Comparison of ENCODE assay signal across 9 mouse cellular contexts in the genomic region with DNA sequence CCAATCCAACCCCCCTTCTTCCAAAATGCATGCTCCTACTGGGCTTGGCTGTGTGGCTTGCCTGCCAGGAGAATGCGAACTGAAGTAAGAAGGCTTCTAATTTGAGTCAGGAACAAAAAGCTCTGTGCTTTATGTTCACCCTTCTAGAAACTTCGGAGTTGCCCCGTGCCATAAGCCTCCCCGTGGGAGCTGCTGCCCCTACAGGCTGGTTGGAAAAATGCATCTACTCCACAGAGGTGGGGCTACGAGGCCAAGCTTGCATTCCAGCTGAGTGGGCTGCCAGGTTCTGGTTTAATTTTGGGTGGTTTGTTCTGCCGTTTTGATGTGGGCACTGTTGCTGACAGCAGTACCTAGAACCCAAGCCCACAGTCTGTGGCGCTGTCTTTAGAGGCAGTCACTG. TPM values are rescaled to one million over a fixed set of nuclear protein-coding genes. Genes with fewer than 3 reads are reported as not detected.
DNase-seq lines count a peak whose midpoint lies in the region; ATAC-seq and TF ChIP-seq lines count a peak whose summit lies in the region.
"Had no signal": no experiment of that assay in that cellular context is flagged by ENCODE, and none has a peak within 500 bp of the region (broad histone marks: within the 10 kb centered on the region; RNA-seq: fewer than 3 reads in every experiment).

No protein-coding gene starts in this region.

- no peak overlapping the region for H3K27ac ChIP-seq in cerebellum, adult 2 months (ENCODE audit: insufficient read depth, low read length)
- H3K27ac ChIP-seq in liver, adult 2 months (replicated peaks; ENCODE audit: insufficient read depth, low read depth, low read length) = no peak overlapping the region
- H3K27ac ChIP-seq in hindbrain, embryonic 16.5 days (ENCODE audit: low read depth, low read length) = no peak overlapping the region
- H3K27ac ChIP-seq: limb, embryonic 15.5 days had no signal

- TF ChIP-seq CTCF in cerebellum, adult 2 months (IDR thresholded peaks at IDR 0.05; ENCODE audit: borderline replicate concordance, insufficient read depth, low read depth, low read length) = peak; percentile 63; the same call in 1 of the 2 replicates
- TF ChIP-seq CTCF in liver, adult 2 months (IDR thresholded peaks at IDR 0.05; ENCODE audit: low read depth, low read length) = peak; percentile 59

- no peak overlapping the region for H3K4me3 ChIP-seq in cerebellum, adult 2 months (replicated peaks; ENCODE audit: insufficient read depth, low read depth, low read length)
- H3K4me3 ChIP-seq in liver, adult 2 months (ENCODE audit: insufficient read depth, low read depth, low read length) = no peak overlapping the region
- H3K4me3 ChIP-seq in hindbrain, embryonic 16.5 days (ENCODE audit: low read length) = no peak overlapping the region
- H3K4me3 ChIP-seq: limb, embryonic 15.5 days had no signal

- H3K79me2 ChIP-seq in liver, adult 2 months (ENCODE audit: control insufficient read depth, insufficient read depth, low read length) = no peaks in the 10 kb centered on the region

- H3K4me2 ChIP-seq in hindbrain, embryonic 16.5 days (ENCODE audit: low read length) = no peak overlapping the region
- H3K4me2 ChIP-seq: limb, embryonic 15.5 days had no signal

- H3K36me3 ChIP-seq in liver, adult 2 months (ENCODE audit: control insufficient read depth, insufficient read depth, low read length) = no peaks in the 10 kb centered on the region
- no peaks in the 10 kb centered on the region for H3K36me3 ChIP-seq in hindbrain, embryonic 16.5 days (ENCODE audit: control insufficient read depth, insufficient read depth, low read length)
- H3K36me3 ChIP-seq: limb, embryonic 15.5 days had no signal

- DNase-seq in cerebellum, adult 2 months = peak; percentile 28 to 30
- DNase-seq in liver, adult 2 months (ENCODE audit: extremely low read depth, low read depth, low spot score) = no peak
- DNase-seq in liver = no peak
- peak; percentile 73 for DNase-seq in adrenal gland, postnatal 14 days
- DNase-seq in gastrocnemius, postnatal 25 days = peak; percentile 42

- no peak for ATAC-seq in cerebellum, adult (ENCODE audit: insufficient number of reproducible peaks, low FRiP score, low TSS enrichment)
- ATAC-seq in megakaryocyte-erythroid progenitor cell, adult 5-6 weeks (replicated peaks; ENCODE audit: low FRiP score, low TSS enrichment, poor library complexity, severe bottlenecking) = peak; percentile 76; the same call in 1 of the 2 replicates
- ATAC-seq in hindbrain, embryonic 16.5 days = no peak

- no peak overlapping the region for H3K9ac ChIP-seq in liver, adult 2 months (ENCODE audit: low read depth, low read length)
- no peak overlapping the region for H3K9ac ChIP-seq in hindbrain, embryonic 16.5 days (ENCODE audit: low read depth, low read length)
- H3K9ac ChIP-seq: limb, embryonic 15.5 days had no signal

- H3K4me1 ChIP-seq in cerebellum, adult 2 months (ENCODE audit: control insufficient read depth, insufficient read depth, low read length) = no peaks in the 10 kb centered on the region
- no peaks in the 10 kb centered on the region for H3K4me1 ChIP-seq in liver, adult 2 months (ENCODE audit: control insufficient read depth, insufficient read depth, low read length)
- no peaks in the 10 kb centered on the region for H3K4me1 ChIP-seq in hindbrain, embryonic 16.5 days (ENCODE audit: control insufficient read depth, insufficient read depth, low read depth, low read length)

- no peak for TF ChIP-seq POLR2A in cerebellum, adult 2 months (IDR thresholded peaks at IDR 0.05; ENCODE audit: borderline replicate concordance, insufficient read depth, low read length)
- TF ChIP-seq POLR2A in liver, adult 2 months (IDR thresholded peaks at IDR 0.05; ENCODE audit: extremely low read depth, insufficient read depth, low read length) = no peak

- H3K9me3 ChIP-seq in hindbrain, embryonic 16.5 days (ENCODE audit: control insufficient read depth, low read length) = no peaks in the 10 kb centered on the region
- H3K9me3 ChIP-seq: limb, embryonic 15.5 days had no signal

- no peaks in the 10 kb centered on the region for H3K27me3 ChIP-seq in cerebellum, adult 2 months (ENCODE audit: control insufficient read depth, insufficient read depth, low read length)
- no peaks in the 10 kb centered on the region for H3K27me3 ChIP-seq in liver, adult 2 months (ENCODE audit: control insufficient read depth, insufficient read depth, low read length)
- H3K27me3 ChIP-seq in hindbrain, embryonic 16.5 days (replicated peaks; ENCODE audit: control insufficient read depth, insufficient read depth, low read length) = no peaks in the 10 kb centered on the region
- H3K27me3 ChIP-seq: limb, embryonic 15.5 days had no signal

- WGBS in cerebellum, adult 2 months = 25% methylated on average over 7 of the region's 7 CpGs
- WGBS in liver, adult 2 months = 60% methylated on average over 7 of the region's 7 CpGs
- 48% methylated on average over 7 of the region's 7 CpGs for WGBS in hindbrain, embryonic 16.5 days

RNA-seq across cellular contexts. Expression of a gene that starts 14.9 kb away (rescaled TPM):
- 21.1 and 21.7 TPM in 2 replicates for polyA plus RNA-seq in cerebellum, adult 2 months (2012; rRNA removed)
- total RNA-seq in liver, adult 2 months (2014; rRNA removed) = 1.4 and 2.1 TPM in 2 replicates
- 2.3 and 2.6 TPM in 2 replicates for polyA plus RNA-seq in liver, adult 2 months (2012; rRNA removed)
- 14.2 and 14.4 TPM in 2 replicates for total RNA-seq in adrenal gland, postnatal 14 days (2021)
- total RNA-seq in gastrocnemius, postnatal 25 days (2021) = 10 to 100 TPM; 15.1 to 16.4 TPM
- total RNA-seq in megakaryocyte-erythroid progenitor cell, adult 5-6 weeks (2014; fragmentation: Nextera tagmentation) = not detected in 2 replicates
- not detected in 2 replicates for total RNA-seq in megakaryocyte-erythroid progenitor cell, adult 5-6 weeks (2017)
- 4.7 and 5.3 TPM in 2 replicates for polyA plus RNA-seq in hindbrain, embryonic 16.5 days (2015; fragmentation: Nextera tagmentation; extraction: Ambion mirVana)

Comparison
In these comparisons a context has a peak if more than half of its experiments do, and no peak if none do; other contexts are left out.
1. DNase-seq: peak in cerebellum, adult 2 months (2 of 2), adrenal gland, postnatal 14 days (single experiment) and gastrocnemius, postnatal 25 days (single experiment); none in liver, adult 2 months (single experiment) and liver (single experiment).